Mouse (Mus musculus) spleen, postnatal 14 days (tissue): ENCODE measurements around the gene Kif1b.
"Not testable (repeated sequence)": the region's sequence is repeated elsewhere in the genome, so short reads cannot be mapped to it uniquely, and the experiment has no call there.

Experiments used
- DNase-seq, 2 experiments: peaks; one replicate each; pipeline ENCODE4 v3.0.0; 2021 to 2022; ENCODE audit warnings: low spot score in 2 of 2

The Kif1b gene

GRCm38 (mm10) chr4:149220481-149220880 lies 87.0 kb downstream of the Kif1b start:
- DNase-seq = no peak

- no peak for DNase-seq
Observed at GRCm38 (mm10) chr4:149220042-149220473, 87.4 kb downstream of the Kif1b start.

GRCm38 (mm10) chr4:149219401-149220041 lies 88.0 kb downstream of the Kif1b start:
- no peak for DNase-seq

- DNase-seq = no peak
Observed at GRCm38 (mm10) chr4:149218476-149218875, 89.0 kb downstream of the Kif1b start.

- no peak for DNase-seq
Observed at GRCm38 (mm10) chr4:149215982-149216381, 91.5 kb downstream of the Kif1b start.

- DNase-seq = no peak
Observed at GRCm38 (mm10) chr4:149215397-149215796, 92.1 kb downstream of the Kif1b start.

- DNase-seq = not testable (repeated sequence)
Observed at GRCm38 (mm10) chr4:149214468-149214867, 93.0 kb downstream of the Kif1b start.

- no peak for DNase-seq
Observed at GRCm38 (mm10) chr4:149213466-149213865, 94.0 kb downstream of the Kif1b start.

GRCm38 (mm10) chr4:149211441-149211840 lies 96.1 kb downstream of the Kif1b start:
- DNase-seq = not testable (repeated sequence)

- DNase-seq = no peak
Observed at GRCm38 (mm10) chr4:149202467-149202866, 105.0 kb downstream of the Kif1b start.

GRCm38 (mm10) chr4:149201110-149201509 lies 106.4 kb downstream of the Kif1b start:
- DNase-seq = no peak

- DNase-seq = no peak
Observed at GRCm38 (mm10) chr4:149197180-149197579, 110.3 kb downstream of the Kif1b start.

GRCm38 (mm10) chr4:149191103-149191502 lies 116.4 kb downstream of the Kif1b start:
- no peak for DNase-seq

GRCm38 (mm10) chr4:149188563-149188962 lies 118.9 kb downstream of the Kif1b start:
- DNase-seq = no peak

GRCm38 (mm10) chr4:149182755-149183154 lies 124.7 kb downstream of the Kif1b start:
- DNase-seq = no peak

GRCm38 (mm10) chr4:149182192-149182591 lies 125.3 kb downstream of the Kif1b start:
- DNase-seq = no peak

- DNase-seq = no peak
Observed at GRCm38 (mm10) chr4:149179573-149179972, 127.9 kb downstream of the Kif1b start.

- DNase-seq = no peak
Observed at GRCm38 (mm10) chr4:149179160-149179559, 128.3 kb downstream of the Kif1b start.

GRCm38 (mm10) chr4:149178328-149178727 lies 129.2 kb downstream of the Kif1b start:
- no peak for DNase-seq

- no peak for DNase-seq
Observed at GRCm38 (mm10) chr4:149177046-149177445, 130.4 kb downstream of the Kif1b start.

GRCm38 (mm10) chr4:149176645-149177044 lies 130.8 kb downstream of the Kif1b start:
- no peak for DNase-seq

GRCm38 (mm10) chr4:149173661-149174060 lies 133.8 kb downstream of the Kif1b start:
- no peak for DNase-seq

- no peak for DNase-seq
Observed at GRCm38 (mm10) chr4:149172666-149173065, 134.8 kb downstream of the Kif1b start.

GRCm38 (mm10) chr4:149172083-149172482 lies 135.4 kb downstream of the Kif1b start:
- no peak for DNase-seq
